Mouse (Mus musculus): Measurements from ENCODE around the gene Tspan33. TPM values are rescaled to one million over a fixed set of nuclear protein-coding genes. Genes with fewer than 3 reads are reported as not detected.
A peak's percentile ranks its signal among the peaks of the same experiment; 100 is the strongest.
"Not testable (repeated sequence)": the region's sequence is repeated elsewhere in the genome, so short reads cannot be mapped to it uniquely, and the experiment has no call there.

Gene Tspan33
- total RNA-seq, 2 experiments from 2014 or later = 60.3 to 88.1 TPM

GRCm38 (mm10) chr6:29735689-29736451 is 41.8 kb downstream of the Tspan33 start:
- peak; percentile 64 for ATAC-seq (replicated peaks; ENCODE audit: low FRiP score, low TSS enrichment, poor library complexity, severe bottlenecking)

- 0 out of 2 replicates have a peak, but pooled peaks have one; percentile 29 for ATAC-seq (replicated peaks; ENCODE audit: low FRiP score, low TSS enrichment, poor library complexity, severe bottlenecking)
These were observed 42.8 kb downstream of the Tspan33 start for GRCm38 (mm10) chr6:29736610-29737458.

- no peak for ATAC-seq (replicated peaks; ENCODE audit: low FRiP score, low TSS enrichment, poor library complexity, severe bottlenecking)
These were observed 57.6 kb downstream of the Tspan33 start for GRCm38 (mm10) chr6:29751466-29752152.

- ATAC-seq (replicated peaks; ENCODE audit: low FRiP score, low TSS enrichment, poor library complexity, severe bottlenecking) = no peak
These were observed 59.3 kb downstream of the Tspan33 start for GRCm38 (mm10) chr6:29753336-29753735.

GRCm38 (mm10) chr6:29756001-29756400 is 62.0 kb downstream of the Tspan33 start:
- no peak for ATAC-seq (replicated peaks; ENCODE audit: low FRiP score, low TSS enrichment, poor library complexity, severe bottlenecking)

GRCm38 (mm10) chr6:29756476-29756875 is 62.5 kb downstream of the Tspan33 start:
- no peak for ATAC-seq (replicated peaks; ENCODE audit: low FRiP score, low TSS enrichment, poor library complexity, severe bottlenecking)

- peak; percentile 66 for ATAC-seq (replicated peaks; ENCODE audit: low FRiP score, low TSS enrichment, poor library complexity, severe bottlenecking)
These were observed 64.4 kb downstream of the Tspan33 start for GRCm38 (mm10) chr6:29758417-29758816.

- ATAC-seq (replicated peaks; ENCODE audit: low FRiP score, low TSS enrichment, poor library complexity, severe bottlenecking) = no peak
These were observed 65.1 kb downstream of the Tspan33 start for GRCm38 (mm10) chr6:29759012-29759679.

GRCm38 (mm10) chr6:29760397-29760796 is 66.4 kb downstream of the Tspan33 start:
- not testable (repeated sequence) for ATAC-seq (replicated peaks; ENCODE audit: low FRiP score, low TSS enrichment, poor library complexity, severe bottlenecking)

GRCm38 (mm10) chr6:29761282-29761681 is 67.3 kb downstream of the Tspan33 start:
- ATAC-seq (replicated peaks; ENCODE audit: low FRiP score, low TSS enrichment, poor library complexity, severe bottlenecking) = no peak

GRCm38 (mm10) chr6:29762524-29762923 is 68.5 kb downstream of the Tspan33 start:
- peak; percentile 51; the same call in 1 of the 2 replicates for ATAC-seq (replicated peaks; ENCODE audit: low FRiP score, low TSS enrichment, poor library complexity, severe bottlenecking)

- no peak for ATAC-seq (replicated peaks; ENCODE audit: low FRiP score, low TSS enrichment, poor library complexity, severe bottlenecking)
These were observed 72.9 kb downstream of the Tspan33 start for GRCm38 (mm10) chr6:29766874-29767273.

Other genes starting within 250 kb of the Tspan33 start
- 168 and 176 TPM in 2 replicates for gene Atp6v1f, start 226.5 kb upstream of the Tspan33 start, total RNA-seq (2014; fragmentation: Nextera tagmentation)
- 167 and 198 TPM in 2 replicates for gene Atp6v1f, start 226.5 kb upstream of the Tspan33 start, total RNA-seq (2017)
- not detected in 2 replicates for gene Atp6v1fnb, start 222.8 kb upstream of the Tspan33 start, total RNA-seq (2014; fragmentation: Nextera tagmentation)
- gene Atp6v1fnb, start 222.8 kb upstream of the Tspan33 start, total RNA-seq (2017) = not detected in 2 replicates
- gene Kcp, start 186.3 kb upstream of the Tspan33 start, total RNA-seq (2014; fragmentation: Nextera tagmentation) = not detected in 2 replicates
- gene Kcp, start 186.3 kb upstream of the Tspan33 start, total RNA-seq (2017) = not detected in 2 replicates
- gene Irf5, start 167.6 kb upstream of the Tspan33 start, total RNA-seq (2014; fragmentation: Nextera tagmentation) = 0.59 and 1.1 TPM in 2 replicates
- gene Irf5, start 167.6 kb upstream of the Tspan33 start, total RNA-seq (2017) = 0.99 and 5.9 TPM in 2 replicates
- gene Tnpo3, start 84.3 kb upstream of the Tspan33 start, total RNA-seq (2014; fragmentation: Nextera tagmentation) = 117 and 122 TPM in 2 replicates
- gene Tnpo3, start 84.3 kb upstream of the Tspan33 start, total RNA-seq (2017) = 76.6 and 89.5 TPM in 2 replicates
- gene Smo, start 41.3 kb downstream of the Tspan33 start, total RNA-seq (2014; fragmentation: Nextera tagmentation) = 27.5 and 34.8 TPM in 2 replicates
- 24.0 and 31.1 TPM in 2 replicates for gene Smo, start 41.3 kb downstream of the Tspan33 start, total RNA-seq (2017)
- gene Ahcyl2, start 73.8 kb downstream of the Tspan33 start, total RNA-seq (2014; fragmentation: Nextera tagmentation) = 19.6 and 24.8 TPM in 2 replicates
- gene Ahcyl2, start 73.8 kb downstream of the Tspan33 start, total RNA-seq (2017) = 29.7 and 74.5 TPM in 2 replicates
- gene Strip2, start 222.8 kb downstream of the Tspan33 start, total RNA-seq (2014; fragmentation: Nextera tagmentation) = 0.48 and 0.82 TPM in 2 replicates
- 1.2 TPM in 1 of 2 replicates, not detected in the other for gene Strip2, start 222.8 kb downstream of the Tspan33 start, total RNA-seq (2017)